Mouse (Mus musculus) embryonic fibroblast, embryonic 13.5 days (primary cell): ENCODE measurements at regions not wholly inside any gene's neighbourhood (a gene's known extent, or its start where the extent isn't known, plus 50 kb on each side); places are given as distances from the start of the nearest gene placed in this dataset.

Experiments
- CTCF ChIP-seq: IDR thresholded peaks from 2 replicates; pipeline ENCODE4 v1.5.1; 2011; ENCODE audit warnings: mild to moderate bottlenecking, control low read depth, low read length, moderate library complexity, borderline replicate concordance; ENCODE audit not compliant: insufficient read depth
- POLR2A ChIP-seq: IDR thresholded peaks from 2 replicates; pipeline ENCODE4 v1.6.1; 2011; ENCODE audit warnings: low read depth, mild to moderate bottlenecking, control low read depth, low read length, moderate library complexity

GRCm38 (mm10) chr16:53867342-53867741, 1413.5 kb upstream of the Alcam start:
- TF ChIP-seq POLR2A = no peak
- TF ChIP-seq CTCF = no peak
